ENCODE assay signal across 8 mouse cellular contexts in genomic region chr2:181601751-181602145, GRCm38 (mm10). TPM values are rescaled to one million over a fixed set of nuclear protein-coding genes. Genes with fewer than 3 reads are reported as not detected.
DNase-seq lines count a peak whose midpoint lies in the region; ATAC-seq lines count a peak whose summit lies in the region.

No protein-coding gene starts in this region.

- H3K9me3 ChIP-seq in embryonic facial prominence, embryonic 10.5 days = no peaks in the 10 kb centered on the region
- H3K9me3 ChIP-seq in hindbrain, embryonic 15.5 days = no peaks in the 10 kb centered on the region
- no peaks in the 10 kb centered on the region for H3K9me3 ChIP-seq in midbrain, embryonic 16.5 days (replicated peaks; ENCODE audit: control insufficient read depth, low read length, poor library complexity, severe bottlenecking)

- H3K27ac ChIP-seq in embryonic facial prominence, embryonic 10.5 days (replicated peaks) = peak overlapping the region; percentile 88
- peak overlapping the region; percentile 85; the same call in 1 of the 2 replicates for H3K27ac ChIP-seq in hindbrain, embryonic 15.5 days (replicated peaks)
- peak overlapping the region; percentile 76 for H3K27ac ChIP-seq in midbrain, embryonic 16.5 days (ENCODE audit: low read length)

- peaks cover 39% of the 10 kb centered on the region for H3K4me1 ChIP-seq in embryonic facial prominence, embryonic 10.5 days
- H3K4me1 ChIP-seq in hindbrain, embryonic 15.5 days (replicated peaks) = peaks cover 52% of the 10 kb centered on the region
- H3K4me1 ChIP-seq in midbrain, embryonic 16.5 days (ENCODE audit: control insufficient read depth, insufficient read depth, low read length) = peaks cover 41% of the 10 kb centered on the region

- H3K9ac ChIP-seq in hindbrain, embryonic 15.5 days = peak overlapping the region; percentile 94
- peak overlapping the region; percentile 79 for H3K9ac ChIP-seq in midbrain, embryonic 16.5 days (ENCODE audit: low read depth, low read length)

- WGBS in embryonic facial prominence, embryonic 10.5 days = 28% methylated on average over 10 of the region's 10 CpGs
- WGBS in hindbrain, embryonic 15.5 days = 33% methylated on average over 10 of the region's 10 CpGs
- 32% methylated on average over 10 of the region's 10 CpGs for WGBS in midbrain, embryonic 16.5 days

- no peak for ATAC-seq in hindbrain, embryonic 15.5 days (ENCODE audit: low FRiP score, low read depth)
- no peak for ATAC-seq in midbrain, embryonic 16.5 days

- peak; percentile 11 for DNase-seq in layer of hippocampus, adult 11-12 months (ENCODE audit: low spot score)
- DNase-seq in layer of hippocampus, postnatal 25 days (ENCODE audit: extremely low spot score in 1 of 2, low spot score in 1 of 2) = no peak
- DNase-seq in embryonic facial prominence, embryonic 10.5 days (ENCODE audit: low spot score) = no peak
- DNase-seq in retina, postnatal 1 day = no peak
- no peak for DNase-seq in right cerebral cortex, postnatal 14 days
- DNase-seq in left cerebral cortex, adult 18-20 months (ENCODE audit: low spot score in 2 of 2) = no peak

- H3K27me3 ChIP-seq in embryonic facial prominence, embryonic 10.5 days (replicated peaks; ENCODE audit: low read depth, poor library complexity, severe bottlenecking) = peaks cover 30% of the 10 kb centered on the region
- no peaks in the 10 kb centered on the region for H3K27me3 ChIP-seq in hindbrain, embryonic 15.5 days
- no peaks in the 10 kb centered on the region for H3K27me3 ChIP-seq in midbrain, embryonic 16.5 days (ENCODE audit: control insufficient read depth, insufficient read depth, low read depth, low read length)

- 0 out of 2 replicates have a peak, but pooled peaks cover 5% of the 10 kb centered on the region for H3K36me3 ChIP-seq in embryonic facial prominence, embryonic 10.5 days (replicated peaks)
- H3K36me3 ChIP-seq in hindbrain, embryonic 15.5 days = no peaks in the 10 kb centered on the region
- 0 out of 2 replicates have a peak, but pooled peaks cover under 1% of the 10 kb centered on the region for H3K36me3 ChIP-seq in midbrain, embryonic 16.5 days (ENCODE audit: control insufficient read depth, insufficient read depth, low read length)

- peak overlapping the region; percentile 80 for H3K4me3 ChIP-seq in embryonic facial prominence, embryonic 10.5 days
- H3K4me3 ChIP-seq in hindbrain, embryonic 15.5 days = peak overlapping the region; percentile 91
- H3K4me3 ChIP-seq in midbrain, embryonic 16.5 days (ENCODE audit: low read depth, low read length) = peak overlapping the region; percentile 80

- peak overlapping the region; percentile 77 for H3K4me2 ChIP-seq in hindbrain, embryonic 15.5 days
- peak overlapping the region; percentile 77 for H3K4me2 ChIP-seq in midbrain, embryonic 16.5 days (ENCODE audit: low read length)

RNA-seq across cellular contexts. Expression of gene Samd10, which starts 2.7 kb away (rescaled TPM):
- total RNA-seq in layer of hippocampus, postnatal 25 days (2021) = 10 to 100 TPM; 11.7 to 14.2 TPM
- polyA plus RNA-seq in embryonic facial prominence, embryonic 10.5 days (2016; fragmentation: Nextera tagmentation; extraction: Ambion mirVana) = 24.9 and 25.5 TPM in 2 replicates
- 186 and 200 TPM in 2 replicates for polyA plus RNA-seq in hindbrain, embryonic 15.5 days (2015; fragmentation: Nextera tagmentation; extraction: Ambion mirVana)
- polyA plus RNA-seq in midbrain, embryonic 16.5 days (2015; fragmentation: Nextera tagmentation; extraction: Ambion mirVana) = 213 and 216 TPM in 2 replicates
- total RNA-seq in left cerebral cortex, adult 18-20 months (2021) = 10 to 100 TPM; 20.8 to 23.5 TPM

RNA-seq across cellular contexts. Expression of gene Zfp512b, which starts 9.1 kb away (rescaled TPM):
- 100 to 1,000 TPM in 1 of 2 experiments, 10 to 100 TPM in 1; 82.8 to 114 TPM for total RNA-seq in layer of hippocampus, postnatal 25 days (2021)
- polyA plus RNA-seq in embryonic facial prominence, embryonic 10.5 days (2016; fragmentation: Nextera tagmentation; extraction: Ambion mirVana) = 56.0 and 59.1 TPM in 2 replicates
- 82.9 and 94.0 TPM in 2 replicates for polyA plus RNA-seq in hindbrain, embryonic 15.5 days (2015; fragmentation: Nextera tagmentation; extraction: Ambion mirVana)
- polyA plus RNA-seq in midbrain, embryonic 16.5 days (2015; fragmentation: Nextera tagmentation; extraction: Ambion mirVana) = 70.0 and 78.0 TPM in 2 replicates
- total RNA-seq in left cerebral cortex, adult 18-20 months (2021) = 10 to 100 TPM; 70.4 to 77.9 TPM

RNA-seq across cellular contexts. Expression of gene Prpf6, which starts 10.1 kb away (rescaled TPM):
- 10 to 100 TPM; 57.9 to 58.8 TPM for total RNA-seq in layer of hippocampus, postnatal 25 days (2021)
- 77.2 and 82.6 TPM in 2 replicates for polyA plus RNA-seq in embryonic facial prominence, embryonic 10.5 days (2016; fragmentation: Nextera tagmentation; extraction: Ambion mirVana)
- 59.3 and 60.3 TPM in 2 replicates for polyA plus RNA-seq in hindbrain, embryonic 15.5 days (2015; fragmentation: Nextera tagmentation; extraction: Ambion mirVana)
- 59.7 and 64.6 TPM in 2 replicates for polyA plus RNA-seq in midbrain, embryonic 16.5 days (2015; fragmentation: Nextera tagmentation; extraction: Ambion mirVana)
- total RNA-seq in left cerebral cortex, adult 18-20 months (2021) = 10 to 100 TPM; 57.5 to 60.3 TPM

RNA-seq across cellular contexts. Expression of gene Uckl1, which starts 17.1 kb away (rescaled TPM):
- 10 to 100 TPM; 53.3 to 73.1 TPM for total RNA-seq in layer of hippocampus, postnatal 25 days (2021)
- 41.1 and 41.3 TPM in 2 replicates for polyA plus RNA-seq in embryonic facial prominence, embryonic 10.5 days (2016; fragmentation: Nextera tagmentation; extraction: Ambion mirVana)
- 61.2 and 62.0 TPM in 2 replicates for polyA plus RNA-seq in hindbrain, embryonic 15.5 days (2015; fragmentation: Nextera tagmentation; extraction: Ambion mirVana)
- 71.2 and 76.0 TPM in 2 replicates for polyA plus RNA-seq in midbrain, embryonic 16.5 days (2015; fragmentation: Nextera tagmentation; extraction: Ambion mirVana)
- 10 to 100 TPM; 51.5 to 70.2 TPM for total RNA-seq in left cerebral cortex, adult 18-20 months (2021)

RNA-seq across cellular contexts. Expression of gene Gm29797, which starts 55.1 kb away (rescaled TPM):
- total RNA-seq in layer of hippocampus, postnatal 25 days (2021) = 1 to 10 TPM in 1 of 2 experiments, under 1 TPM in 1; 0.49 to 1.0 TPM
- polyA plus RNA-seq in embryonic facial prominence, embryonic 10.5 days (2016; fragmentation: Nextera tagmentation; extraction: Ambion mirVana) = 0.28 TPM in 1 of 2 replicates, not detected in the other
- polyA plus RNA-seq in hindbrain, embryonic 15.5 days (2015; fragmentation: Nextera tagmentation; extraction: Ambion mirVana) = not detected in 2 replicates
- polyA plus RNA-seq in midbrain, embryonic 16.5 days (2015; fragmentation: Nextera tagmentation; extraction: Ambion mirVana) = 0.25 and 0.39 TPM in 2 replicates
- under 1 TPM; 0.67 to 0.80 TPM for total RNA-seq in left cerebral cortex, adult 18-20 months (2021)
